Mouse (Mus musculus) CH12F3 (cell line): ENCODE measurements around the gene Gm9821.

ENCODE experiments used
- in situ Hi-C: fragments of 300-500 bp; cut with MboI; formaldehyde crosslinking; loops from 2 replicates; pipeline ENCODE4 v1.14.3; 2020; ENCODE audit warnings: low sequenced_read_pairs

Gene Gm9821

GRCm38 (mm10) chr2:91946836-91947235 lies 1.3 kb downstream of the Gm9821 start:
- in situ Hi-C loops: no loop called here

- in situ Hi-C loops: no loop called here
Observed at GRCm38 (mm10) chr2:91947397-91948150, 2.1 kb downstream of the Gm9821 start.

GRCm38 (mm10) chr2:91948151-91948509 lies 2.6 kb downstream of the Gm9821 start:
- in situ Hi-C loops: no loop called here

- in situ Hi-C loops: no loop called here
Observed at GRCm38 (mm10) chr2:91948792-91949241, 3.3 kb downstream of the Gm9821 start.

- in situ Hi-C loops: no loop called here
Observed at GRCm38 (mm10) chr2:91949411-91950274, 4.1 kb downstream of the Gm9821 start.

GRCm38 (mm10) chr2:91950275-91951085 lies 5.0 kb downstream of the Gm9821 start:
- in situ Hi-C loops: no loop called here

GRCm38 (mm10) chr2:91953825-91954224 lies 8.3 kb downstream of the Gm9821 start:
- in situ Hi-C loops: no loop called here

GRCm38 (mm10) chr2:91955121-91955591 lies 9.7 kb downstream of the Gm9821 start:
- in situ Hi-C loops: no loop called here

GRCm38 (mm10) chr2:91955875-91956274 lies 10.4 kb downstream of the Gm9821 start:
- in situ Hi-C loops: no loop called here

- in situ Hi-C loops: no loop called here
Observed at GRCm38 (mm10) chr2:91957096-91957495, 11.6 kb downstream of the Gm9821 start.

- in situ Hi-C loops: no loop called here
Observed at GRCm38 (mm10) chr2:91958049-91958448, 12.5 kb downstream of the Gm9821 start.

GRCm38 (mm10) chr2:91958701-91959457 lies 13.4 kb downstream of the Gm9821 start:
- in situ Hi-C loops: no loop called here

GRCm38 (mm10) chr2:91959544-91960410 lies 14.3 kb downstream of the Gm9821 start:
- in situ Hi-C loops: no loop called here

GRCm38 (mm10) chr2:91960459-91960858 lies 15.0 kb downstream of the Gm9821 start:
- in situ Hi-C loops: no loop called here

GRCm38 (mm10) chr2:91961901-91962761 lies 16.6 kb downstream of the Gm9821 start:
- in situ Hi-C loops: no loop called here

- in situ Hi-C loops: no loop called here
Observed at GRCm38 (mm10) chr2:91962864-91963401, 17.4 kb downstream of the Gm9821 start.

GRCm38 (mm10) chr2:91963443-91963932 lies 18.0 kb downstream of the Gm9821 start:
- in situ Hi-C loops: no loop called here
